ENCODE assay signal across 17 mouse cellular contexts in genomic region chrX:57918181-57919115, GRCm38 (mm10).
A peak's percentile ranks its signal among the peaks of the same experiment; 100 is the strongest.
DNase-seq lines count a peak whose midpoint lies in the region; ATAC-seq and TF ChIP-seq lines count a peak whose summit lies in the region.
"Had no signal": no experiment of that assay in that cellular context is flagged by ENCODE, and none has a peak within 500 bp of the region (broad histone marks: within the 10 kb centered on the region; RNA-seq: fewer than 3 reads in every experiment).

No protein-coding gene starts in this region.

- peak; percentile 4 for DNase-seq in hindbrain, embryonic 10.5 days (ENCODE audit: low spot score)
- DNase-seq in embryo, embryonic 10 days (ENCODE audit: low spot score) = peak; percentile 17
- peak; percentile 36 for DNase-seq in hindbrain, embryonic 11.5 days (ENCODE audit: low spot score)
- DNase-seq in midbrain, embryonic 14.5 days = peak; percentile 33
- DNase-seq in urinary bladder, adult 2 months (ENCODE audit: low spot score) = no peak
- DNase-seq in heart, postnatal 10 days = no peak
- no peak for DNase-seq in thymus, adult 2 months
- DNase-seq: B cell, adult 2 months; cerebellum, adult 18-20 months; kidney, adult 8-10 months; lung, adult 18-20 months; lung, postnatal 36 days; right cerebral cortex, postnatal 14 days had no signal

- intact Hi-C loops in heart, postnatal 10 days (cut with DNase I) = no loop called here

- H3K36me3 ChIP-seq in hindbrain, embryonic 10.5 days = no peaks in the 10 kb centered on the region
- H3K36me3 ChIP-seq in hindbrain, embryonic 16.5 days (ENCODE audit: control insufficient read depth, insufficient read depth, low read length) = no peaks in the 10 kb centered on the region
- no peaks in the 10 kb centered on the region for H3K36me3 ChIP-seq in hindbrain, embryonic 11.5 days (ENCODE audit: control insufficient read depth, insufficient read depth, low read length)
- no peaks in the 10 kb centered on the region for H3K36me3 ChIP-seq in midbrain, embryonic 14.5 days (ENCODE audit: control insufficient read depth, insufficient read depth, low read length)
- no peaks in the 10 kb centered on the region for H3K36me3 ChIP-seq in thymus, adult 2 months (ENCODE audit: control insufficient read depth, insufficient read depth, low read length)
- H3K36me3 ChIP-seq: heart, embryonic 13.5 days; limb, embryonic 15.5 days had no signal

- H3K4me2 ChIP-seq in hindbrain, embryonic 16.5 days (ENCODE audit: low read length) = no peak overlapping the region
- H3K4me2 ChIP-seq in hindbrain, embryonic 11.5 days (replicated peaks; ENCODE audit: low read depth, low read length) = no peak overlapping the region
- peak overlapping the region; percentile 41 for H3K4me2 ChIP-seq in midbrain, embryonic 14.5 days (ENCODE audit: low read length)
- H3K4me2 ChIP-seq: limb, embryonic 15.5 days had no signal

- no peak overlapping the region for H3K27ac ChIP-seq in hindbrain, embryonic 10.5 days
- no peak overlapping the region for H3K27ac ChIP-seq in hindbrain, embryonic 16.5 days (ENCODE audit: low read depth, low read length)
- H3K27ac ChIP-seq in hindbrain, embryonic 11.5 days (ENCODE audit: low read depth, low read length) = no peak overlapping the region
- no peak overlapping the region for H3K27ac ChIP-seq in midbrain, embryonic 14.5 days (replicated peaks; ENCODE audit: low read depth, low read length)
- no peak overlapping the region for H3K27ac ChIP-seq in thymus, adult 2 months (ENCODE audit: control insufficient read depth, insufficient read depth, low read length)
- H3K27ac ChIP-seq: heart, embryonic 13.5 days; limb, embryonic 15.5 days had no signal

- H3K27me3 ChIP-seq in hindbrain, embryonic 10.5 days (ENCODE audit: insufficient read depth, poor library complexity, severe bottlenecking) = peaks cover 56% of the 10 kb centered on the region
- 0 out of 2 replicates have a peak, but pooled peaks cover 3% of the 10 kb centered on the region for H3K27me3 ChIP-seq in hindbrain, embryonic 16.5 days (replicated peaks; ENCODE audit: control insufficient read depth, insufficient read depth, low read length)
- peaks cover 14% of the 10 kb centered on the region for H3K27me3 ChIP-seq in hindbrain, embryonic 11.5 days (ENCODE audit: control insufficient read depth, insufficient read depth, low read length)
- H3K27me3 ChIP-seq in midbrain, embryonic 14.5 days (ENCODE audit: control insufficient read depth, insufficient read depth, low read length) = no peaks in the 10 kb centered on the region
- H3K27me3 ChIP-seq in thymus, adult 2 months (ENCODE audit: control insufficient read depth, insufficient read depth, low read length) = no peaks in the 10 kb centered on the region; the same call in 1 of the 2 replicates

- H3K4me3 ChIP-seq in hindbrain, embryonic 10.5 days = no peak overlapping the region
- H3K4me3 ChIP-seq in hindbrain, embryonic 16.5 days (ENCODE audit: low read length) = no peak overlapping the region
- no peak overlapping the region for H3K4me3 ChIP-seq in hindbrain, embryonic 11.5 days (ENCODE audit: low read depth, low read length)
- no peak overlapping the region for H3K4me3 ChIP-seq in midbrain, embryonic 14.5 days (replicated peaks; ENCODE audit: low read depth, low read length)
- no peak overlapping the region for H3K4me3 ChIP-seq in thymus, adult 2 months (ENCODE audit: control insufficient read depth, insufficient read depth, low read length)
- H3K4me3 ChIP-seq: erythroblast, embryonic 14.5 days; heart, embryonic 13.5 days; limb, embryonic 15.5 days had no signal

- WGBS in hindbrain, embryonic 10.5 days = 22% methylated on average over 25 of the region's 25 CpGs
- 22% methylated on average over 22 of the region's 25 CpGs for WGBS in hindbrain, embryonic 16.5 days
- WGBS in hindbrain, embryonic 11.5 days = 17% methylated on average over 24 of the region's 25 CpGs
- 20% methylated on average over 25 of the region's 25 CpGs for WGBS in midbrain, embryonic 14.5 days
- WGBS in thymus, adult 2 months = 12% methylated on average over 24 of the region's 25 CpGs

- no peak overlapping the region for H3K9ac ChIP-seq in hindbrain, embryonic 16.5 days (ENCODE audit: low read depth, low read length)
- H3K9ac ChIP-seq in hindbrain, embryonic 11.5 days (ENCODE audit: low read depth, low read length) = no peak overlapping the region
- no peak overlapping the region for H3K9ac ChIP-seq in midbrain, embryonic 14.5 days (replicated peaks; ENCODE audit: low read length)
- H3K9ac ChIP-seq: heart, embryonic 13.5 days; limb, embryonic 15.5 days had no signal

- no peak for ATAC-seq in hindbrain, embryonic 16.5 days
- ATAC-seq in hindbrain, embryonic 11.5 days (ENCODE audit: low FRiP score) = no peak
- no peak for ATAC-seq in midbrain, embryonic 14.5 days (ENCODE audit: low FRiP score, low TSS enrichment)

- no peak for TF ChIP-seq POLR2A in thymus, adult 2 months (IDR thresholded peaks at IDR 0.05; ENCODE audit: control insufficient read depth, extremely low read depth, insufficient read depth, low read length, poor library complexity)

- H3K4me1 ChIP-seq in hindbrain, embryonic 10.5 days (replicated peaks) = peaks cover 21% of the 10 kb centered on the region; the same call in 1 of the 2 replicates
- H3K4me1 ChIP-seq in hindbrain, embryonic 16.5 days (ENCODE audit: control insufficient read depth, insufficient read depth, low read depth, low read length) = no peaks in the 10 kb centered on the region
- H3K4me1 ChIP-seq in hindbrain, embryonic 11.5 days (replicated peaks; ENCODE audit: control insufficient read depth, insufficient read depth, low read length) = no peaks in the 10 kb centered on the region
- no peaks in the 10 kb centered on the region for H3K4me1 ChIP-seq in midbrain, embryonic 14.5 days (ENCODE audit: control insufficient read depth, insufficient read depth, low read length)
- no peaks in the 10 kb centered on the region for H3K4me1 ChIP-seq in thymus, adult 2 months (replicated peaks; ENCODE audit: control insufficient read depth, insufficient read depth, low read length)
- H3K4me1 ChIP-seq: heart, embryonic 13.5 days had no signal

- no peak for TF ChIP-seq CTCF in thymus, adult 2 months (IDR thresholded peaks at IDR 0.05; ENCODE audit: borderline replicate concordance, control insufficient read depth, extremely low read depth, insufficient read depth, low read length, poor library complexity)

- no peaks in the 10 kb centered on the region for H3K9me3 ChIP-seq in hindbrain, embryonic 10.5 days
- H3K9me3 ChIP-seq in hindbrain, embryonic 16.5 days (ENCODE audit: control insufficient read depth, low read length) = no peaks in the 10 kb centered on the region
- H3K9me3 ChIP-seq in hindbrain, embryonic 11.5 days (ENCODE audit: control insufficient read depth, low read length) = no peaks in the 10 kb centered on the region
- no peaks in the 10 kb centered on the region for H3K9me3 ChIP-seq in midbrain, embryonic 14.5 days (ENCODE audit: control insufficient read depth, low read length)
- H3K9me3 ChIP-seq: heart, embryonic 13.5 days; limb, embryonic 15.5 days had no signal

Comparison
In these comparisons a context has a peak if more than half of its experiments do, and no peak if none do; other contexts are left out.
1. DNase-seq: peak in hindbrain, embryonic 10.5 days (single experiment), embryo, embryonic 10 days (single experiment), hindbrain, embryonic 11.5 days (single experiment) and midbrain, embryonic 14.5 days (single experiment); none in urinary bladder, adult 2 months (single experiment), heart, postnatal 10 days (0 of 2) and thymus, adult 2 months (single experiment).